In the genomic region with DNA sequence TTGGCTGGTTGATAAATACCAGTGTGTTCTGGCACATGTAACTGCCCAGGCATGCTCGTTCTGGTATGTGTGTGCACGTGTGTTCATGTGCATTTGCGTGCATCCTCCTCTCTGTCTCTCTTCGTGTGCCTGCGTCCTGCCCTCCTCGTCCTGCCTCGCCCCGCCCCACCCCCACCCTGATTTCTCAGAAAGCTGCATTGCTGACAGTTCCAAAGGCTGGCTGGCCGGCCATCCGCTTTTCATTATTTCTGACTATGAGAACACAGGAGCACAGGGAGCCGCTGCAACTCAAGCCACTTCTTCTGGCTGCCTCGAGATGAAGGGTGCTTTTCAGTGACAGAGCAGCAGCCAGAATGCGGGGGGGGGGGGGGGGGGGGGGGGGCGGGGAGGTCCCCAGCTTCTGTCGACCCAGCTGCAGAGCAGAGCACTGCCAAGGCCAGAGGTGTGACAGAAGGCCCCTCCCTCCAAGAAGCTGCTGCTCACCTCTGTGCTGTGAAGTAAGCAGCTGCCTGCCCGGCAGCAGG, we compare ENCODE assay signal across 9 mouse cellular contexts. TPM values are rescaled to one million over a fixed set of nuclear protein-coding genes. Genes with fewer than 3 reads are reported as not detected.
A peak's percentile ranks its signal among the peaks of the same experiment; 100 is the strongest.
DNase-seq lines count a peak whose midpoint lies in the region; ATAC-seq and TF ChIP-seq lines count a peak whose summit lies in the region.
"Had no signal": no experiment of that assay in that cellular context is flagged by ENCODE, and none has a peak within 500 bp of the region (broad histone marks: within the 10 kb centered on the region; RNA-seq: fewer than 3 reads in every experiment).

No protein-coding gene starts in this region.

- no peaks in the 10 kb centered on the region for H3K9me3 ChIP-seq in forebrain, embryonic 11.5 days (ENCODE audit: control insufficient read depth, low read length)
- no peaks in the 10 kb centered on the region for H3K9me3 ChIP-seq in forebrain, postnatal 0 days (ENCODE audit: low read length)
- no peaks in the 10 kb centered on the region for H3K9me3 ChIP-seq in midbrain, postnatal 0 days (ENCODE audit: low read length)
- H3K9me3 ChIP-seq in midbrain, embryonic 15.5 days = no peaks in the 10 kb centered on the region
- H3K9me3 ChIP-seq in limb, embryonic 14.5 days (ENCODE audit: control insufficient read depth, low read length) = no peaks in the 10 kb centered on the region

- peak; percentile 65 for DNase-seq in forebrain, embryonic 11.5 days (ENCODE audit: low spot score)
- no peak for DNase-seq in forebrain, postnatal 0 days
- peak; percentile 14 for DNase-seq in midbrain, postnatal 0 days (ENCODE audit: low spot score)
- DNase-seq in limb, embryonic 14.5 days (ENCODE audit: low spot score) = peak; percentile 54
- peak; percentile 78 for DNase-seq in yolk sac, embryonic 10.5 days (ENCODE audit: low spot score)
- no peak for DNase-seq in frontal cortex, adult 2 months (ENCODE audit: extremely low spot score in 1 of 2, low spot score in 1 of 2)
- no peak for DNase-seq in cerebellum, postnatal 36 days
- DNase-seq: gastrocnemius, postnatal 25 days had no signal

- no peak overlapping the region for H3K9ac ChIP-seq in forebrain, embryonic 11.5 days (ENCODE audit: low read length)
- no peak overlapping the region for H3K9ac ChIP-seq in forebrain, postnatal 0 days
- H3K9ac ChIP-seq in midbrain, postnatal 0 days (replicated peaks; ENCODE audit: low read length, poor library complexity, severe bottlenecking) = no peak overlapping the region
- H3K9ac ChIP-seq in midbrain, embryonic 15.5 days = no peak overlapping the region
- H3K9ac ChIP-seq in limb, embryonic 14.5 days (ENCODE audit: low read depth, low read length, severe bottlenecking) = no peak overlapping the region

- no peak overlapping the region for H3K27ac ChIP-seq in forebrain, embryonic 11.5 days (ENCODE audit: low read depth, low read length)
- no peak overlapping the region for H3K27ac ChIP-seq in forebrain, postnatal 0 days (ENCODE audit: low read depth, low read length)
- no peak overlapping the region for H3K27ac ChIP-seq in midbrain, postnatal 0 days (ENCODE audit: low read depth, low read length)
- H3K27ac ChIP-seq in midbrain, embryonic 15.5 days = no peak overlapping the region
- H3K27ac ChIP-seq in limb, embryonic 14.5 days (replicated peaks; ENCODE audit: low read depth, low read length) = 0 out of 2 replicates have a peak overlapping the region, but pooled peaks have one; percentile 26

- H3K27me3 ChIP-seq in forebrain, embryonic 11.5 days (ENCODE audit: control insufficient read depth, insufficient read depth, low read length) = no peaks in the 10 kb centered on the region
- no peaks in the 10 kb centered on the region for H3K27me3 ChIP-seq in forebrain, postnatal 0 days (ENCODE audit: insufficient read depth, low read length)
- H3K27me3 ChIP-seq in midbrain, postnatal 0 days (ENCODE audit: insufficient read depth, low read length) = no peaks in the 10 kb centered on the region
- H3K27me3 ChIP-seq in midbrain, embryonic 15.5 days (replicated peaks) = no peaks in the 10 kb centered on the region
- H3K27me3 ChIP-seq in limb, embryonic 14.5 days (ENCODE audit: control insufficient read depth, insufficient read depth, low read length) = no peaks in the 10 kb centered on the region

- peaks cover 8% of the 10 kb centered on the region; the same call in 1 of the 2 replicates for H3K36me3 ChIP-seq in forebrain, embryonic 11.5 days (ENCODE audit: control insufficient read depth, insufficient read depth, low read length)
- peaks cover 54% of the 10 kb centered on the region for H3K36me3 ChIP-seq in forebrain, postnatal 0 days (ENCODE audit: insufficient read depth)
- peaks cover 41% of the 10 kb centered on the region for H3K36me3 ChIP-seq in midbrain, postnatal 0 days (ENCODE audit: insufficient read depth, low read length)
- peaks cover 34% of the 10 kb centered on the region for H3K36me3 ChIP-seq in midbrain, embryonic 15.5 days (replicated peaks)
- peaks cover 65% of the 10 kb centered on the region for H3K36me3 ChIP-seq in limb, embryonic 14.5 days (ENCODE audit: control insufficient read depth, insufficient read depth, low read length)

- no peak overlapping the region for H3K4me2 ChIP-seq in forebrain, embryonic 11.5 days (ENCODE audit: low read depth, low read length, severe bottlenecking)
- no peak overlapping the region for H3K4me2 ChIP-seq in forebrain, postnatal 0 days (ENCODE audit: low read depth)
- no peak overlapping the region for H3K4me2 ChIP-seq in midbrain, postnatal 0 days (ENCODE audit: low read depth, low read length, poor library complexity, severe bottlenecking)
- no peak overlapping the region for H3K4me2 ChIP-seq in midbrain, embryonic 15.5 days
- H3K4me2 ChIP-seq in limb, embryonic 14.5 days (replicated peaks; ENCODE audit: low read depth, low read length, severe bottlenecking) = no peak overlapping the region

- no peak for TF ChIP-seq CTCF in forebrain, postnatal 0 days (IDR thresholded peaks at IDR 0.05; ENCODE audit: low read depth)
- no peak for TF ChIP-seq CTCF in midbrain, postnatal 0 days (IDR thresholded peaks at IDR 0.05)

- H3K4me1 ChIP-seq in forebrain, embryonic 11.5 days (replicated peaks; ENCODE audit: control insufficient read depth, insufficient read depth, low read length) = no peaks in the 10 kb centered on the region
- no peaks in the 10 kb centered on the region for H3K4me1 ChIP-seq in forebrain, postnatal 0 days (ENCODE audit: insufficient read depth)
- H3K4me1 ChIP-seq in midbrain, postnatal 0 days (ENCODE audit: insufficient read depth, low read length) = no peaks in the 10 kb centered on the region
- no peaks in the 10 kb centered on the region for H3K4me1 ChIP-seq in midbrain, embryonic 15.5 days
- H3K4me1 ChIP-seq in limb, embryonic 14.5 days (ENCODE audit: control insufficient read depth, insufficient read depth, low read length) = no peaks in the 10 kb centered on the region

- 27% methylated on average over 14 of the region's 16 CpGs for WGBS in forebrain, embryonic 11.5 days
- 23% methylated on average over 14 of the region's 16 CpGs for WGBS in forebrain, postnatal 0 days
- 32% methylated on average over 14 of the region's 16 CpGs for WGBS in midbrain, postnatal 0 days
- WGBS in midbrain, embryonic 15.5 days = 25% methylated on average over 14 of the region's 16 CpGs
- 17% methylated on average over 13 of the region's 16 CpGs for WGBS in limb, embryonic 14.5 days

- ATAC-seq in forebrain, embryonic 11.5 days (replicated peaks; ENCODE audit: low FRiP score) = no peak
- no peak for ATAC-seq in forebrain, postnatal 0 days
- no peak for ATAC-seq in midbrain, postnatal 0 days (ENCODE audit: low FRiP score)
- ATAC-seq in midbrain, embryonic 15.5 days (replicated peaks) = no peak
- ATAC-seq in limb, embryonic 14.5 days (ENCODE audit: low FRiP score, low read depth) = peak; percentile 51; the same call in 1 of the 2 replicates

- H3K4me3 ChIP-seq in forebrain, embryonic 11.5 days (ENCODE audit: low read depth, low read length) = no peak overlapping the region
- no peak overlapping the region for H3K4me3 ChIP-seq in forebrain, postnatal 0 days (ENCODE audit: low read depth, low read length)
- H3K4me3 ChIP-seq in midbrain, postnatal 0 days (ENCODE audit: low read depth, low read length) = no peak overlapping the region
- H3K4me3 ChIP-seq in midbrain, embryonic 15.5 days = no peak overlapping the region
- no peak overlapping the region for H3K4me3 ChIP-seq in limb, embryonic 14.5 days (replicated peaks; ENCODE audit: low read length)

- TF ChIP-seq POLR2A in limb, embryonic 14.5 days (IDR thresholded peaks at IDR 0.05; ENCODE audit: borderline replicate concordance, extremely low read depth, insufficient read depth, insufficient read length) = no peak

RNA-seq across cellular contexts. Expression of a gene that starts 18.2 kb away (rescaled TPM):
- polyA plus RNA-seq in forebrain, embryonic 11.5 days (2014; fragmentation: Nextera tagmentation; extraction: Ambion mirVana) = 184 and 186 TPM in 2 replicates
- total RNA-seq in forebrain, postnatal 0 days (2014; rRNA removed) = 80.3 and 82.2 TPM in 2 replicates
- 51.4 and 77.1 TPM in 2 replicates for polyA plus RNA-seq in forebrain, postnatal 0 days (2015; fragmentation: Nextera tagmentation; extraction: Ambion mirVana)
- total RNA-seq in midbrain, postnatal 0 days (2014; rRNA removed) = 58.4 and 70.1 TPM in 2 replicates
- polyA plus RNA-seq in midbrain, postnatal 0 days (2015; fragmentation: Nextera tagmentation; extraction: Ambion mirVana) = 85.7 and 86.2 TPM in 2 replicates
- polyA plus RNA-seq in midbrain, embryonic 15.5 days (2015; fragmentation: Nextera tagmentation; extraction: Ambion mirVana) = 98.7 and 104 TPM in 2 replicates
- polyA plus RNA-seq in limb, embryonic 14.5 days (2012; rRNA removed) = 93.4 and 101 TPM in 2 replicates
- polyA plus RNA-seq in limb, embryonic 14.5 days (2014; fragmentation: Nextera tagmentation; extraction: Ambion mirVana) = 114 and 117 TPM in 2 replicates
- 60.8 and 62.6 TPM in 2 replicates for polyA plus RNA-seq in frontal cortex, adult 2 months (2012; rRNA removed)

RNA-seq across cellular contexts. Expression of a gene that starts 47.5 kb away (rescaled TPM):
- 27.2 and 31.1 TPM in 2 replicates for polyA plus RNA-seq in forebrain, embryonic 11.5 days (2014; fragmentation: Nextera tagmentation; extraction: Ambion mirVana)
- total RNA-seq in forebrain, postnatal 0 days (2014; rRNA removed) = 68.7 and 78.9 TPM in 2 replicates
- polyA plus RNA-seq in forebrain, postnatal 0 days (2015; fragmentation: Nextera tagmentation; extraction: Ambion mirVana) = 55.0 and 67.2 TPM in 2 replicates
- 83.9 and 89.3 TPM in 2 replicates for total RNA-seq in midbrain, postnatal 0 days (2014; rRNA removed)
- polyA plus RNA-seq in midbrain, postnatal 0 days (2015; fragmentation: Nextera tagmentation; extraction: Ambion mirVana) = 68.4 and 70.7 TPM in 2 replicates
- 82.5 and 82.6 TPM in 2 replicates for polyA plus RNA-seq in midbrain, embryonic 15.5 days (2015; fragmentation: Nextera tagmentation; extraction: Ambion mirVana)
- 32.1 and 37.2 TPM in 2 replicates for polyA plus RNA-seq in limb, embryonic 14.5 days (2012; rRNA removed)
- 26.2 and 26.3 TPM in 2 replicates for polyA plus RNA-seq in limb, embryonic 14.5 days (2014; fragmentation: Nextera tagmentation; extraction: Ambion mirVana)
- 83.4 and 95.6 TPM in 2 replicates for polyA plus RNA-seq in frontal cortex, adult 2 months (2012; rRNA removed)

Comparison
In these comparisons a context has a peak if more than half of its experiments do, and no peak if none do; other contexts are left out.
1. DNase-seq: peak in forebrain, embryonic 11.5 days (single experiment), midbrain, postnatal 0 days (single experiment), limb, embryonic 14.5 days (single experiment) and yolk sac, embryonic 10.5 days (single experiment); none in forebrain, postnatal 0 days (single experiment), frontal cortex, adult 2 months (0 of 2) and cerebellum, postnatal 36 days (0 of 2).